Mouse (Mus musculus): ENCODE measurements around the gene Hspb8. TPM values are rescaled to one million over a fixed set of nuclear protein-coding genes. Genes with fewer than 3 reads are reported as not detected.
A peak's percentile ranks its signal among the peaks of the same experiment; 100 is the strongest.

The Hspb8 gene
- 28.9 and 29.0 TPM in 2 replicates for polyA plus RNA-seq (2015; fragmentation: Nextera tagmentation; extraction: Ambion mirVana)

GRCm38 (mm10) chr5:116422699-116423201 lies at the start of gene Hspb8:
Gene Hspb8 (minus strand): TSS chr5:116422864.
- 0% methylated on average over 19 of the region's 20 CpGs for WGBS
- DNase-seq (ENCODE audit: low spot score) (peak; percentile 81), ATAC-seq (ENCODE audit: low FRiP score, low TSS enrichment) (peak; percentile 79)
- H3K27ac ChIP-seq (replicated peaks): peak within 1 kb of the TSS; percentile 93
- H3K4me2 ChIP-seq (replicated peaks; ENCODE audit: low read depth): peak within 1 kb of the TSS; percentile 73
- peaks cover 5% of the 10 kb centered on the region for H3K4me1 ChIP-seq (replicated peaks; ENCODE audit: control insufficient read depth, insufficient read depth)
- peak within 1 kb of the TSS; percentile 82 for H3K9ac ChIP-seq (ENCODE audit: low read length)
- no peaks in the 10 kb centered on the region for H3K36me3 ChIP-seq (ENCODE audit: control insufficient read depth, insufficient read depth, low read length)
- H3K4me3 ChIP-seq (ENCODE audit: low read depth, low read length): peak within 1 kb of the TSS; percentile 55
- H3K9me3 ChIP-seq (ENCODE audit: control insufficient read depth, low read length): no peaks in the 10 kb centered on the region
- no peaks in the 10 kb centered on the region for H3K27me3 ChIP-seq (ENCODE audit: control insufficient read depth, insufficient read depth, low read length)
- TF ChIP-seq CTCF (IDR thresholded peaks at IDR 0.05; ENCODE audit: low read depth): no peak
- TF ChIP-seq EP300 (optimal IDR thresholded peaks at IDR 0.05): no peak

DNA sequence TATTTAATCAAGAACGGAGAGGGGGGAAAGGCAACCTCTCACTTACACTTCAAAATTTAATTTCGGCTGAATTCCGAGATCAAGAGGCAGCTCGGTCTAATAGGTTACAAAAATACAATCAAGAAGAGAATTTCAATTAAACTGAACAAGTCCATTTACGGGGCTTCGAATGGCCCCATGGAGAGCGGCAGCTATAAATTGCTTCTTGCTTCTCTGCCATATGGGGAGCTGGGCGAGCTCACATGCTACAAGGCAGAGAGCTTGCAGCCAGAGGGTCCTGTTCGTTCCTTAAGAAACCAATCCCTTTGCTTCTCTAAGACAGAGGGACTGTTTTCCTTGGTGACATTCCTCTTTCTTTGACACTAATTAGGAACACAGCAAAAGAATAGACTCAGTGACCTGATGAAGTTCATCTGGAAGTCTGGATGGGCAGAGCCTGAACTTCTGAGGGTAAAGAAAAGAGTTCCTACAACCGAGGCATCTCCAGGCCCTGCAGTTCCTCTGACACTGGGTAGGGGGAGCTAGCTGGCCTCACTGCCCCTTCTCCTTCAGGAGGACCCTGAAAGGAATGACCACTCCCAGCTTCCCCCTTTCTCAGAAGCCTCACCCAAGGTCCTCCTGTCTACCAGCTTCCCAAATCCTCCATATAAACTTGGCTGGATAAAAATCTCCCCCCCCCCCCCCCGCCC lies 38.8 kb upstream of the Hspb8 start:
- WGBS: 66% methylated on average over 11 of the region's 11 CpGs
- Histone ChIP-seq H3K4me1 (replicated peaks; ENCODE audit: control insufficient read depth, insufficient read depth) (no peaks in the 10 kb centered on the region), H3K4me3 (ENCODE audit: low read depth, low read length) (no peak overlapping the region), H3K27ac (replicated peaks) (no peak overlapping the region), H3K4me2 (replicated peaks; ENCODE audit: low read depth) (no peak overlapping the region), H3K27me3 (ENCODE audit: control insufficient read depth, insufficient read depth, low read length) (no peaks in the 10 kb centered on the region), H3K36me3 (ENCODE audit: control insufficient read depth, insufficient read depth, low read length) (no peaks in the 10 kb centered on the region), H3K9me3 (ENCODE audit: control insufficient read depth, low read length) (peaks cover 3% of the 10 kb centered on the region; the same call in 1 of the 2 replicates), H3K9ac (ENCODE audit: low read length) (no peak overlapping the region)
- no peak for TF ChIP-seq EP300 (optimal IDR thresholded peaks at IDR 0.05)
- TF ChIP-seq CTCF (IDR thresholded peaks at IDR 0.05; ENCODE audit: low read depth): peak; percentile 58
- DNase-seq (ENCODE audit: low spot score): no peak
- no peak for ATAC-seq (ENCODE audit: low FRiP score, low TSS enrichment)

- no peak for TF ChIP-seq CTCF (IDR thresholded peaks at IDR 0.05; ENCODE audit: low read depth)
- no peak for ATAC-seq (ENCODE audit: low FRiP score, low TSS enrichment)
- Histone ChIP-seq H3K4me1 (replicated peaks; ENCODE audit: control insufficient read depth, insufficient read depth) (no peaks in the 10 kb centered on the region), H3K27ac (replicated peaks) (no peak overlapping the region), H3K9ac (ENCODE audit: low read length) (no peak overlapping the region), H3K4me2 (replicated peaks; ENCODE audit: low read depth) (no peak overlapping the region), H3K27me3 (ENCODE audit: control insufficient read depth, insufficient read depth, low read length) (no peaks in the 10 kb centered on the region), H3K36me3 (ENCODE audit: control insufficient read depth, insufficient read depth, low read length) (no peaks in the 10 kb centered on the region), H3K4me3 (ENCODE audit: low read depth, low read length) (no peak overlapping the region), H3K9me3 (ENCODE audit: control insufficient read depth, low read length) (no peaks in the 10 kb centered on the region)
- DNase-seq (ENCODE audit: low spot score): no peak
- WGBS: 67% methylated on average over 2 of the region's 2 CpGs
Observed at GRCm38 (mm10) chr5:116459970-116460369, 37.3 kb upstream of the Hspb8 start.

DNA sequence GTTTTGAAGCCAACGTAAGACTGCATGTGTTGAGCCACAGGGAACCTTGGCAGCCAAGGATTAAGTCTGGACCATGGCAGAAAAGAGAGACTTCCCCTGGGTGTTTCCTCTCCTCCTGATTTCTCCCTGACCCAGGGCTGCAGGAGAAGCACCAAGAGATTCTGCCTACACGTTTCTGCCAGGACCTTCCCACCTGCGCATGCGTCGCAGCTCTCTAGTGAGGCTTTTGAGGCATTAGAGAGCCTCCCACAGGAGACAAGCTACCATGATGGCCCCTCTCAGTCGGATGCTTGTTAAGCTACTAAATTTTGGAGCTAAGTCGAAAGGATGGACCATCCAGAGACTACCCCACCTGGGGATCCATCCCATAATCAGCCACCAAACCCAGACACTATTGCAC lies 35.1 kb upstream of the Hspb8 start:
- ATAC-seq (ENCODE audit: low FRiP score, low TSS enrichment) (no peak), DNase-seq (ENCODE audit: low spot score) (no peak)
- Histone ChIP-seq H3K9ac (ENCODE audit: low read length) (no peak overlapping the region), H3K9me3 (ENCODE audit: control insufficient read depth, low read length) (no peaks in the 10 kb centered on the region), H3K4me3 (ENCODE audit: low read depth, low read length) (no peak overlapping the region), H3K27ac (replicated peaks) (no peak overlapping the region), H3K36me3 (ENCODE audit: control insufficient read depth, insufficient read depth, low read length) (no peaks in the 10 kb centered on the region), H3K4me2 (replicated peaks; ENCODE audit: low read depth) (no peak overlapping the region), H3K4me1 (replicated peaks; ENCODE audit: control insufficient read depth, insufficient read depth) (no peaks in the 10 kb centered on the region), H3K27me3 (ENCODE audit: control insufficient read depth, insufficient read depth, low read length) (no peaks in the 10 kb centered on the region)
- WGBS: 84% methylated on average over 7 of the region's 7 CpGs
- TF ChIP-seq CTCF (IDR thresholded peaks at IDR 0.05; ENCODE audit: low read depth) (no peak), EP300 (optimal IDR thresholded peaks at IDR 0.05) (no peak)

DNA sequence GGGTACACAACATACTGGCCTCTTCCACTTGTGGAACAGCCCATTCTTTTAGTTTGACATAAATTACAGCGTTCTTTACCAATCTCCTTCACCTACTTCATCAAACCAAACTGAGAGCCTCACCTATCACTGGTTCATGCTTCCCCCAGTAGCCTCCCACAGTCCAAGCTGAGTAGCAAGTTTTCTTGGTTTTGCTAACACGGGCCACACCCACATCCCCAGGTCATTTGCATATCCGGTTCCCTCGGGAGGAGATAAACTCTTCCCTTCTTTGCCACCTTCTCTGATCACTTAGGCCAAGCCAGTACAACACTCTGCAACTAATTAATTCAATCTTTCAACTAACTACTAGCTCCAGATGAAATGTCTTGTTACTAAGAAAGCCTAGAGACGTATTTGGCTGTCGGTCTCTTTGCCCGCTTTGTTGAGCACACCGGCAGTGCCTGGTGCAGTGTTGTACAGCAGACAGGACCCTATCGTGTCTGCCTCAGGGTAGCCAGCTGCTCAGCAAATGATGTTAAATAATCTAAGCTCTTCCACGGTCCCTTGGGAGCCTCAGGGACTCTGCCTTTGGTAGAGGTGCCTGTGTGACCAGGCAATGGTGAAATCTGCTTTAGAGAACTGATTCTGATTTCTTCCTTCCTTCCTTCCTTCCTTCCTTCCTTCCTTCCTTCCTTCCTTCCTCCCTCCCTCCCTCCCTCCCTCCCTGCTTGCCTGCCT lies 34.3 kb upstream of the Hspb8 start:
- Histone ChIP-seq H3K36me3 (ENCODE audit: control insufficient read depth, insufficient read depth, low read length) (no peaks in the 10 kb centered on the region), H3K4me2 (replicated peaks; ENCODE audit: low read depth) (no peak overlapping the region; the same call in 1 of the 2 replicates), H3K4me3 (ENCODE audit: low read depth, low read length) (no peak overlapping the region), H3K27ac (replicated peaks) (no peak overlapping the region), H3K4me1 (replicated peaks; ENCODE audit: control insufficient read depth, insufficient read depth) (no peaks in the 10 kb centered on the region), H3K9ac (ENCODE audit: low read length) (no peak overlapping the region), H3K9me3 (ENCODE audit: control insufficient read depth, low read length) (no peaks in the 10 kb centered on the region), H3K27me3 (ENCODE audit: control insufficient read depth, insufficient read depth, low read length) (no peaks in the 10 kb centered on the region)
- no peak for TF ChIP-seq EP300 (optimal IDR thresholded peaks at IDR 0.05)
- no peak for TF ChIP-seq CTCF (IDR thresholded peaks at IDR 0.05; ENCODE audit: low read depth)
- ATAC-seq (ENCODE audit: low FRiP score, low TSS enrichment) (peak; percentile 66; the same call in 1 of the 2 replicates), DNase-seq (ENCODE audit: low spot score) (peak; percentile 31)
- WGBS: 36% methylated on average over 10 of the region's 10 CpGs
